Mouse (Mus musculus): Measurements from ENCODE around the gene Asf1b.
"Not testable (repeated sequence)": the region's sequence is repeated elsewhere in the genome, so short reads cannot be mapped to it uniquely, and the experiment has no call there.

The Asf1b gene

GRCm38 (mm10) chr8:83955958-83956218 lies 581 bp downstream of the Asf1b start:
- in situ Hi-C loops (cut with MboI, MseI) = loop anchor here in 1 of 2 experiments (5.0 kb wide), 1 partner anchor 174 kb away; no protein-coding TSS in a partner anchor

- in situ Hi-C loops (cut with MboI, MseI) = loop anchor here in 1 of 2 experiments (5.0 kb wide), 1 partner anchor 174 kb away; no protein-coding TSS in a partner anchor
These were observed 1.5 kb downstream of the Asf1b start for GRCm38 (mm10) chr8:83956789-83957188.

- in situ Hi-C loops (cut with MboI, MseI) = no loop called here
These were observed 8.9 kb downstream of the Asf1b start for GRCm38 (mm10) chr8:83964015-83964765.

GRCm38 (mm10) chr8:83967701-83968100 lies 12.4 kb downstream of the Asf1b start:
- in situ Hi-C loops (cut with MboI, MseI) = no loop called here

GRCm38 (mm10) chr8:83971121-83971520 lies 15.8 kb downstream of the Asf1b start:
- in situ Hi-C loops (cut with MboI, MseI) = no loop called here

GRCm38 (mm10) chr8:83971661-83972060 lies 16.4 kb downstream of the Asf1b start:
- in situ Hi-C loops (cut with MboI, MseI) = no loop called here

GRCm38 (mm10) chr8:83972150-83973120 lies 17.1 kb downstream of the Asf1b start, which contains the start of gene Prkaca:
Gene Prkaca (plus strand): TSS chr8:83972993.
- in situ Hi-C loops (cut with MboI, MseI) = no loop called here

GRCm38 (mm10) chr8:83973161-83974031 lies 18.1 kb downstream of the Asf1b start:
- in situ Hi-C loops (cut with MboI, MseI) = no loop called here

GRCm38 (mm10) chr8:83974521-83974920 lies 19.2 kb downstream of the Asf1b start:
- in situ Hi-C loops (cut with MboI, MseI) = no loop called here

GRCm38 (mm10) chr8:83976101-83976630 lies 20.9 kb downstream of the Asf1b start:
- in situ Hi-C loops (cut with MboI, MseI) = no loop called here

- in situ Hi-C loops (cut with MboI, MseI) = no loop called here
These were observed 21.6 kb downstream of the Asf1b start for GRCm38 (mm10) chr8:83976779-83977350.

- in situ Hi-C loops (cut with MboI, MseI) = no loop called here
These were observed 22.3 kb downstream of the Asf1b start for GRCm38 (mm10) chr8:83977646-83978045.

GRCm38 (mm10) chr8:83978200-83978599 lies 22.9 kb downstream of the Asf1b start:
- in situ Hi-C loops (cut with MboI, MseI) = no loop called here

- in situ Hi-C loops (cut with MboI, MseI) = no loop called here
These were observed 24.9 kb downstream of the Asf1b start for GRCm38 (mm10) chr8:83980250-83980649.

GRCm38 (mm10) chr8:83980845-83981244 lies 25.5 kb downstream of the Asf1b start:
- in situ Hi-C loops (cut with MboI, MseI) = no loop called here

- in situ Hi-C loops (cut with MboI, MseI) = no loop called here
These were observed 26.2 kb downstream of the Asf1b start for GRCm38 (mm10) chr8:83981533-83981932.

GRCm38 (mm10) chr8:83982449-83982848 lies 27.1 kb downstream of the Asf1b start:
- in situ Hi-C loops (cut with MboI, MseI) = no loop called here

- in situ Hi-C loops (cut with MboI, MseI) = not testable (repeated sequence)
These were observed 27.9 kb downstream of the Asf1b start for GRCm38 (mm10) chr8:83983222-83983621.

- in situ Hi-C loops (cut with MboI, MseI) = no loop called here
These were observed 33.9 kb downstream of the Asf1b start for GRCm38 (mm10) chr8:83989243-83989642.

- in situ Hi-C loops (cut with MboI, MseI) = no loop called here
These were observed 34.9 kb downstream of the Asf1b start for GRCm38 (mm10) chr8:83990170-83990569.

- in situ Hi-C loops (cut with MboI, MseI) = no loop called here
These were observed 37.2 kb downstream of the Asf1b start for GRCm38 (mm10) chr8:83992488-83992887.

Measured in T-helper 17 cell (primary cell).